In genomic region chr15:40167276-40168139, GRCm38 (mm10) we compare ENCODE assay signal across 10 mouse cellular contexts. TPM values are rescaled to one million over a fixed set of nuclear protein-coding genes. Genes with fewer than 3 reads are reported as not detected.
DNase-seq lines count a peak whose midpoint lies in the region; ATAC-seq and TF ChIP-seq lines count a peak whose summit lies in the region.
"Had no signal": no experiment of that assay in that cellular context is flagged by ENCODE, and none has a peak within 500 bp of the region (broad histone marks: within the 10 kb centered on the region; RNA-seq: fewer than 3 reads in every experiment).

No protein-coding gene starts in this region.

- H3K9ac ChIP-seq in hindbrain, embryonic 16.5 days (ENCODE audit: low read depth, low read length): peak overlapping the region; percentile 38; the same call in 1 of the 2 replicates
- peak overlapping the region; percentile 14; the same call in 1 of the 2 replicates for H3K9ac ChIP-seq in lung, embryonic 15.5 days

- H3K4me1 ChIP-seq in embryonic facial prominence, embryonic 10.5 days: peaks cover 21% of the 10 kb centered on the region
- peaks cover 11% of the 10 kb centered on the region for H3K4me1 ChIP-seq in hindbrain, embryonic 16.5 days (ENCODE audit: control insufficient read depth, insufficient read depth, low read depth, low read length)
- H3K4me1 ChIP-seq in lung, embryonic 15.5 days: peaks cover 23% of the 10 kb centered on the region

- peak overlapping the region; percentile 36 for H3K4me2 ChIP-seq in hindbrain, embryonic 16.5 days (ENCODE audit: low read length)
- peak overlapping the region; percentile 51 for H3K4me2 ChIP-seq in lung, embryonic 15.5 days

- H3K27me3 ChIP-seq in embryonic facial prominence, embryonic 10.5 days (replicated peaks; ENCODE audit: low read depth, poor library complexity, severe bottlenecking): no peaks in the 10 kb centered on the region
- no peaks in the 10 kb centered on the region; the same call in 1 of the 2 replicates for H3K27me3 ChIP-seq in hindbrain, embryonic 16.5 days (replicated peaks; ENCODE audit: control insufficient read depth, insufficient read depth, low read length)
- no peaks in the 10 kb centered on the region for H3K27me3 ChIP-seq in lung, embryonic 15.5 days

- peak overlapping the region; percentile 42 for H3K4me3 ChIP-seq in layer of hippocampus, adult 2 months
- H3K4me3 ChIP-seq in embryonic facial prominence, embryonic 10.5 days: no peak overlapping the region
- no peak overlapping the region for H3K4me3 ChIP-seq in hindbrain, embryonic 16.5 days (ENCODE audit: low read length)
- peak overlapping the region; percentile 17 for H3K4me3 ChIP-seq in lung, embryonic 15.5 days
- H3K4me3 ChIP-seq: myocyte had no signal

- no peaks in the 10 kb centered on the region for H3K9me3 ChIP-seq in embryonic facial prominence, embryonic 10.5 days
- no peaks in the 10 kb centered on the region for H3K9me3 ChIP-seq in hindbrain, embryonic 16.5 days (ENCODE audit: control insufficient read depth, low read length)
- no peaks in the 10 kb centered on the region for H3K9me3 ChIP-seq in lung, embryonic 15.5 days

- no peaks in the 10 kb centered on the region for H3K36me3 ChIP-seq in embryonic facial prominence, embryonic 10.5 days (replicated peaks)
- no peaks in the 10 kb centered on the region for H3K36me3 ChIP-seq in hindbrain, embryonic 16.5 days (ENCODE audit: control insufficient read depth, insufficient read depth, low read length)
- H3K36me3 ChIP-seq in lung, embryonic 15.5 days: no peaks in the 10 kb centered on the region

- peak overlapping the region; percentile 36 for H3K27ac ChIP-seq in layer of hippocampus, adult 2 months
- peak overlapping the region; percentile 61 for H3K27ac ChIP-seq in embryonic facial prominence, embryonic 10.5 days (replicated peaks)
- H3K27ac ChIP-seq in hindbrain, embryonic 16.5 days (ENCODE audit: low read depth, low read length): peak overlapping the region; percentile 48; the same call in 1 of the 2 replicates
- peak overlapping the region; percentile 68 for H3K27ac ChIP-seq in lung, embryonic 15.5 days

- no peak for TF ChIP-seq CTCF in layer of hippocampus, adult 2 months (conservative IDR thresholded peaks at IDR 0.05)

- no peak for DNase-seq in layer of hippocampus, adult 2 months (ENCODE audit: low spot score in 2 of 2)
- no peak for DNase-seq in layer of hippocampus, adult 9-10 months (ENCODE audit: low spot score)
- peak; percentile 20 for DNase-seq in embryonic facial prominence, embryonic 10.5 days (ENCODE audit: low spot score)
- DNase-seq in urinary bladder, adult 2 months (ENCODE audit: low spot score): no peak
- DNase-seq in frontal cortex, postnatal 10 days (ENCODE audit: low spot score in 2 of 2): no peak
- no peak for DNase-seq in testis, postnatal 14 days (ENCODE audit: low spot score)

- peak; percentile 25; the same call in 1 of the 2 replicates for ATAC-seq in hindbrain, embryonic 16.5 days
- ATAC-seq in lung, embryonic 15.5 days (ENCODE audit: borderline replicate concordance, extremely low read depth, low FRiP score, low TSS enrichment): peak; percentile 43; the same call in 1 of the 2 replicates

- 67% methylated on average over 26 of the region's 26 CpGs for WGBS in embryonic facial prominence, embryonic 10.5 days
- 53% methylated on average over 26 of the region's 26 CpGs for WGBS in hindbrain, embryonic 16.5 days
- 32% methylated on average over 26 of the region's 26 CpGs for WGBS in lung, embryonic 15.5 days

RNA-seq across cellular contexts. Expression of gene 9330182O14Rik, which starts 33.3 kb away (rescaled TPM):
- total RNA-seq in layer of hippocampus, adult 2 months (2021): not detected
- not detected in 2 replicates for polyA plus RNA-seq in embryonic facial prominence, embryonic 10.5 days (2016; fragmentation: Nextera tagmentation; extraction: Ambion mirVana)
- not detected in 2 replicates for polyA plus RNA-seq in hindbrain, embryonic 16.5 days (2015; fragmentation: Nextera tagmentation; extraction: Ambion mirVana)
- polyA plus RNA-seq in lung, embryonic 15.5 days (2015; fragmentation: Nextera tagmentation; extraction: Ambion mirVana): not detected in 2 replicates
- polyA plus RNA-seq in urinary bladder, adult 2 months (2012; rRNA removed): not detected in 2 replicates
- total RNA-seq: ES-E14 had no signal
- polyA plus RNA-seq: myocyte had no signal

Comparison
In these comparisons a context has a peak if more than half of its experiments do, and no peak if none do; other contexts are left out.
1. H3K4me3 ChIP-seq: peak in layer of hippocampus, adult 2 months (single experiment) and lung, embryonic 15.5 days (single experiment); none in embryonic facial prominence, embryonic 10.5 days (single experiment) and hindbrain, embryonic 16.5 days (single experiment).
2. Peak in every context shown above with its lines, with median percentiles within 50 percentile points of each other: H3K27ac ChIP-seq.